Mouse (Mus musculus) liver, adult 2 months (tissue): Measurements from ENCODE around the gene Ptchd3. TPM values are rescaled to one million over a fixed set of nuclear protein-coding genes. Genes with fewer than 3 reads are reported as not detected.

Source experiments
- DNase-seq: peaks from one replicate; pipeline ENCODE4 v3.0.0-alpha.2; 2011; ENCODE audit warnings: low read depth, low spot score; ENCODE audit errors: extremely low read depth
- H3K27ac ChIP-seq: fragments of 200-500 bp; replicated peaks from 2 replicates; pipeline ENCODE4 v1.5.1; 2012; ENCODE audit warnings: low read depth, mild to moderate bottlenecking, control low read depth, inconsistent platforms, low read length; ENCODE audit not compliant: insufficient read depth
- H3K27me3 ChIP-seq: fragments of 200-500 bp; 2 replicates; pipeline ENCODE4 v1.6.1; 2012; ENCODE audit warnings: mild to moderate bottlenecking, moderate library complexity, low read length, inconsistent platforms; ENCODE audit not compliant: control insufficient read depth, insufficient read depth
- H3K36me3 ChIP-seq: fragments of 200-500 bp; 2 replicates; pipeline ENCODE4 v1.6.1; 2012; ENCODE audit warnings: low read length, inconsistent platforms; ENCODE audit not compliant: control insufficient read depth, insufficient read depth
- H3K4me1 ChIP-seq: fragments of 200-500 bp; 2 replicates; pipeline ENCODE4 v1.6.1; 2011; ENCODE audit warnings: low read length; ENCODE audit not compliant: control insufficient read depth, insufficient read depth
- H3K4me3 ChIP-seq: fragments of 200-500 bp; 2 replicates; pipeline ENCODE4 v1.5.1; 2011; ENCODE audit warnings: low read depth, mild to moderate bottlenecking, control low read depth, low read length, moderate library complexity; ENCODE audit not compliant: insufficient read depth
- H3K79me2 ChIP-seq: fragments of 200-500 bp; 2 replicates; pipeline ENCODE4 v1.6.1; 2012; ENCODE audit warnings: inconsistent platforms, mild to moderate bottlenecking, low read length, moderate library complexity; ENCODE audit not compliant: control insufficient read depth, insufficient read depth
- H3K9ac ChIP-seq: fragments of 200-500 bp; 2 replicates; pipeline ENCODE4 v1.6.1; 2012; ENCODE audit warnings: low read depth, mild to moderate bottlenecking, control low read depth, inconsistent platforms, low read length
- CTCF ChIP-seq: fragments of 200-500 bp; IDR thresholded peaks from 2 replicates; pipeline ENCODE4 v1.5.1; 2011; ENCODE audit warnings: low read depth, low read length, control low read depth
- POLR2A ChIP-seq: fragments of 200-500 bp; IDR thresholded peaks from 2 replicates; pipeline ENCODE4 v1.6.1; 2011; ENCODE audit warnings: low read length, control low read depth; ENCODE audit not compliant: insufficient read depth; ENCODE audit errors: extremely low read depth
- WGBS: fragments of 180-500 bp; shearing (Covaris S2); methylation state at CpG from one replicate; pipeline ENCODE4 v1.1.7; 2018; 5-methylcytosine and 5-hydroxymethylcytosine counted together
- polyA plus RNA-seq: library from polyadenylated mRNA; depleted of rRNA; stranded (reverse); fragments of >200 nt; gene quantifications from 2 replicates; pipeline ENCODE4 v1.2.3, GENCODE M21; 2012; rRNA removed
- total RNA-seq: library from RNA; depleted of rRNA; stranded (reverse); fragments of >200 nt; gene quantifications from 2 replicates; pipeline ENCODE4 v1.2.3, GENCODE M21; 2014; rRNA removed

Ptchd3 gene
- total and polyA plus RNA-seq, 2 experiments: not detected

- Histone ChIP-seq H3K27ac (no peak overlapping the region), H3K36me3 (no peaks in the 10 kb centered on the region), H3K27me3 (peaks cover 2% of the 10 kb centered on the region; the same call in 1 of the 2 replicates), H3K9ac (no peak overlapping the region), H3K79me2 (no peaks in the 10 kb centered on the region), H3K4me3 (no peak overlapping the region), H3K4me1 (no peaks in the 10 kb centered on the region)
- no peak for TF ChIP-seq POLR2A
- no peak for TF ChIP-seq CTCF
- no peak for DNase-seq
- WGBS: 48% methylated on average over 2 of the region's 2 CpGs
Observed at GRCm38 (mm10) chr11:121845923-121846322, 15.9 kb downstream of the Ptchd3 start.

- TF ChIP-seq POLR2A: no peak
- no peak for TF ChIP-seq CTCF
- WGBS: 3% methylated on average over 11 of the region's 11 CpGs
- Histone ChIP-seq H3K9ac (no peak overlapping the region; the same call in 1 of the 2 replicates), H3K79me2 (no peaks in the 10 kb centered on the region), H3K27me3 (peaks cover 2% of the 10 kb centered on the region; the same call in 1 of the 2 replicates), H3K27ac (no peak overlapping the region), H3K4me3 (peak overlapping the region; percentile 38), H3K4me1 (no peaks in the 10 kb centered on the region), H3K36me3 (no peaks in the 10 kb centered on the region)
- peak; percentile 52 for DNase-seq
Observed at GRCm38 (mm10) chr11:121847790-121848299, 17.8 kb downstream of the Ptchd3 start.

Other genes starting within 250 kb of the Ptchd3 start
- 2.2 and 2.7 TPM in 2 replicates for gene B3gntl1, start 157.1 kb upstream of the Ptchd3 start, total RNA-seq
- 1.9 and 2.4 TPM in 2 replicates for gene B3gntl1, start 157.1 kb upstream of the Ptchd3 start, polyA plus RNA-seq
- gene Metrnl, start 128.7 kb upstream of the Ptchd3 start, total RNA-seq: 4.3 and 5.3 TPM in 2 replicates
- gene Metrnl, start 128.7 kb upstream of the Ptchd3 start, polyA plus RNA-seq: 4.8 and 5.5 TPM in 2 replicates